Mouse (Mus musculus) neural tube, embryonic 15.5 days (tissue): Measurements from ENCODE around the gene Gm4302. TPM values are rescaled to one million over a fixed set of nuclear protein-coding genes. Genes with fewer than 3 reads are reported as not detected.
"Not testable (repeated sequence)": the region's sequence is repeated elsewhere in the genome, so short reads cannot be mapped to it uniquely, and the experiment has no call there.

Source experiments
- ATAC-seq: fragments of 200-750 bp; cut with Nextera tagmentation; 2 replicates; pipeline ENCODE4 v1.8.0; 2017; ENCODE audit warnings: mild to moderate bottlenecking, moderate TSS enrichment, moderate library complexity; ENCODE audit not compliant: low FRiP score
- H3K27ac ChIP-seq: fragments of 300-500 bp; sonication (generic); replicated peaks from 2 replicates; pipeline ENCODE4 v1.5.1; 2015; ENCODE audit warnings: mild to moderate bottlenecking, inconsistent platforms
- H3K27me3 ChIP-seq: fragments of 300-500 bp; sonication (generic); replicated peaks from 2 replicates; pipeline ENCODE4 v1.6.1; 2015; ENCODE audit warnings: inconsistent platforms
- H3K36me3 ChIP-seq: fragments of 300-500 bp; sonication (generic); 2 replicates; pipeline ENCODE4 v1.6.1; 2015; ENCODE audit warnings: inconsistent platforms
- H3K4me1 ChIP-seq: fragments of 300-500 bp; sonication (generic); 2 replicates; pipeline ENCODE4 v1.6.1; 2015; ENCODE audit warnings: inconsistent platforms
- H3K4me2 ChIP-seq: fragments of 300-500 bp; sonication (generic); 2 replicates; pipeline ENCODE4 v1.6.1; 2015; ENCODE audit warnings: inconsistent platforms, mild to moderate bottlenecking, moderate library complexity
- H3K4me3 ChIP-seq: fragments of 300-500 bp; sonication (generic); replicated peaks from 2 replicates; pipeline ENCODE4 v1.5.1; 2015; ENCODE audit warnings: mild to moderate bottlenecking, inconsistent platforms
- H3K9ac ChIP-seq: fragments of 300-500 bp; sonication (generic); replicated peaks from 2 replicates; pipeline ENCODE4 v1.6.1; 2015; ENCODE audit warnings: mild to moderate bottlenecking, inconsistent platforms
- H3K9me3 ChIP-seq: fragments of 300-500 bp; sonication (generic); replicated peaks from 2 replicates; pipeline ENCODE4 v1.6.1; 2016; ENCODE audit warnings: inconsistent platforms
- WGBS: fragments of 180-500 bp; shearing (Covaris S2); methylation state at CpG from one replicate; pipeline ENCODE4 v1.1.7; 2015; ENCODE audit warnings: mixed read lengths; 5-methylcytosine and 5-hydroxymethylcytosine counted together
- polyA plus RNA-seq: library from polyadenylated mRNA; unstranded; fragments of >200 nt; fragmentation: Nextera tagmentation; extraction: Ambion mirVana; gene quantifications from 2 replicates; pipeline ENCODE4 v1.2.1, GENCODE M21; 2015

Gene Gm4302
- not detected in 2 replicates for polyA plus RNA-seq

DNA sequence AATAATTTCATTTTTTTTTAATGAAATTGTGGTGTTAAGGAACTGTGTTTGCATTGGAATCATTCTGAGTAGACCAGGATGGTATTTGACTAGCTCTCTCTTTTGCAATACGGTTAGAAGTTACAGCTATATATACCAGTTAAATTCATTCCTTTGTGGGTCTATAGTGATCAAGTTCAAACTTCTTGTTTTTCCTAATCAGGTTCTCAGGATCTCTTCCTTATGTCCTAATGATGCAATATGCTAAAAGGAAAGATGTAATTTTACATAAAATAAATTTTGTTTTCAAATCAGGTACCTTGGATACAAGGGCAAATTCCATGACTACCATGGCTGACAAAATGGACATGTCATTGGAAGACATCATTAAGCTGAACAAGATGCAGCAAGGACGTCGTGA, at the start of gene Gm4302:
Gene Gm4302 (plus strand): TSS at position 301 of the 400 bp plus-strand sequence.
- ATAC-seq, H3K4me3 ChIP-seq, H3K4me2 ChIP-seq, H3K9ac ChIP-seq, H3K9me3 ChIP-seq, H3K27me3 ChIP-seq, H3K4me1 ChIP-seq, H3K36me3 ChIP-seq, H3K27ac ChIP-seq: not testable (repeated sequence)
- WGBS, result no CpG with 5 or more reads among the region's 3 CpGs

DNA sequence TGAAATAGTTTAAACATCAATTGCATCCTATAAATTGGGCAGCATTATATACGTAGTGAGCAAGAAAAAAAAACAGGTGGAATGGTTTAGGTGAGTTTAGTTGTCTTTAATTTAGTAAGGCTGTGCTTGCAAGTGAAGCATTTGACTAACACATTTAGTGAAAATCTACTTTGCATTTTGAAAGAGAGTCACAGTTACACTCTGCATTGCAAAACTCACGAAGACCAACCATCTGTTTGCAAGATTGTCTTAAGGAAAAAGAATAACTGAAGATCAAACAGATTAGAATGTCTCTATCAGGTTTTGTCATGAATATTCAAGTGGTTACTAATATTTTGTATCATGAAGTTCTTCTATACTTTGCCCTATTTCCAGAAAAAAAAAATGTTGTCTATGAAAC, 44.5 kb upstream of the Gm4302 start:
- no peak overlapping the region for H3K27ac ChIP-seq
- no peak for ATAC-seq
- H3K27me3 ChIP-seq, result no peaks in the 10 kb centered on the region
- H3K36me3 ChIP-seq, result no peaks in the 10 kb centered on the region
- no peaks in the 10 kb centered on the region for H3K4me1 ChIP-seq
- no peaks in the 10 kb centered on the region for H3K9me3 ChIP-seq
- H3K9ac ChIP-seq, result no peak overlapping the region
- no peak overlapping the region for H3K4me3 ChIP-seq
- H3K4me2 ChIP-seq, result no peak overlapping the region
- WGBS, result 90% methylated on average over 2 of the region's 2 CpGs

GRCm38 (mm10) chr10:100300106-100300505, 40.5 kb upstream of the Gm4302 start:
- H3K27ac ChIP-seq, H3K4me1 ChIP-seq, H3K4me3 ChIP-seq, H3K4me2 ChIP-seq, ATAC-seq, H3K36me3 ChIP-seq, H3K27me3 ChIP-seq, H3K9ac ChIP-seq, H3K9me3 ChIP-seq: not testable (repeated sequence)

GRCm38 (mm10) chr10:100335376-100335775, 5.3 kb upstream of the Gm4302 start, which contains the start of gene Gm4301:
TSS of gene Gm4301 (plus strand) at chr10:100335676.
- H3K36me3 ChIP-seq, H3K27me3 ChIP-seq, H3K9ac ChIP-seq, ATAC-seq, H3K4me2 ChIP-seq, H3K4me3 ChIP-seq, H3K4me1 ChIP-seq, H3K27ac ChIP-seq, H3K9me3 ChIP-seq: not testable (repeated sequence)
- WGBS, result no CpG with 5 or more reads among the region's 2 CpGs

DNA sequence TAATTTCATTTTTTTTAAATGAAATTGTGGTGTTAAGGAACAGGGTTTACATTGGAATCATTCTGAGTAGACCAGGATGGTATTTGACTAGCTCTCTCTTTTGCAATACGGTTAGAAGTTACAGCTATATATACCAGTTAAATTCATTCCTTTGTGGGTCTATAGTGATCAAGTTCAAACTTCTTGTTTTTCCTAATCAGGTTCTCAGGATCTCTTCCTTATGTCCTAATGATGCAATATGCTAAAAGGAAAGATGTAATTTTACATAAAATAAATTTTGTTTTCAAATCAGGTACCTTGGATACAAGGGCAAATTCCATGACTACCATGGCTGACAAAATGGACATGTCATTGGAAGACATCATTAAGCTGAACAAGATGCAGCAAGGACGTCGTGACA, 5.0 kb downstream of the Gm4302 start, which contains the start of gene Gm4303:
Gene Gm4303 (plus strand): TSS at position 301 of the 400 bp plus-strand sequence.
- not testable (repeated sequence) for H3K4me3 ChIP-seq, H3K4me2 ChIP-seq, H3K9me3 ChIP-seq, H3K27ac ChIP-seq, H3K4me1 ChIP-seq, H3K36me3 ChIP-seq, H3K27me3 ChIP-seq, ATAC-seq, H3K9ac ChIP-seq
- no CpG with 5 or more reads among the region's 3 CpGs for WGBS

GRCm38 (mm10) chr10:100350793-100351192, 10.2 kb downstream of the Gm4302 start, which contains the start of gene Gm4305:
TSS of gene Gm4305 (plus strand) at chr10:100351093.
- WGBS, result no CpG with 5 or more reads among the region's 3 CpGs
- H3K4me2 ChIP-seq, H3K27me3 ChIP-seq, H3K9me3 ChIP-seq, H3K27ac ChIP-seq, H3K4me3 ChIP-seq, H3K36me3 ChIP-seq, H3K9ac ChIP-seq, H3K4me1 ChIP-seq, ATAC-seq: not testable (repeated sequence)

DNA sequence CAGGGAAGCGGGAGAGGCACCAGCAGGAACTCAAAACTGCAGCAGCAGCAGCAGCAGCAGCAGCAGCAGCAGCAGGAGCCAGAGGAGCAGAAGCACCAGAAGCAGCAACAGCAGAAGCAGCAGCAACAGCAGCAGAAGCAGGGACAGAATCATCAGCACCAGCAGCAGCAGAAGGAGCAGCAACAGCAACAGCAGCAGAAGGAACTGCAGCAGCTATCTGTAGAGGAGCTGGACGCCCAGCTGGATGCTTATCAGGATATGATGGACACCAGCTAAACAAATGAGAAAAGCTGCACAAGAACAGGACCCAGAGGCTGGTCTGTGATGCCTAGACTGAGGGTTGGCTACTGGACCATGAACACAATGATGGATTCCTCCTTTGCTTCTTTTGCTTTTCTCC, 16.2 kb downstream of the Gm4302 start:
- H3K36me3 ChIP-seq, H3K27me3 ChIP-seq, H3K27ac ChIP-seq, H3K4me2 ChIP-seq, ATAC-seq, H3K9me3 ChIP-seq, H3K4me3 ChIP-seq, H3K4me1 ChIP-seq, H3K9ac ChIP-seq: not testable (repeated sequence)
- 92% methylated on average over 2 of the region's 2 CpGs for WGBS

- H3K4me1 ChIP-seq, H3K9me3 ChIP-seq, H3K9ac ChIP-seq, H3K27me3 ChIP-seq, H3K27ac ChIP-seq, ATAC-seq, H3K36me3 ChIP-seq, H3K4me3 ChIP-seq, H3K4me2 ChIP-seq: not testable (repeated sequence)
- no CpG with 5 or more reads among the region's 3 CpGs for WGBS
These were observed 20.4 kb downstream of the Gm4302 start, which contains the start of gene Gm4307 for GRCm38 (mm10) chr10:100361038-100361437. TSS of gene Gm4307 (plus strand) at chr10:100361338.

- no CpG with 5 or more reads among the region's 2 CpGs for WGBS
- H3K4me2 ChIP-seq, result not testable (repeated sequence)
These were observed 41.8 kb downstream of the Gm4302 start, which contains the start of gene Gm4312 for GRCm38 (mm10) chr10:100382460-100382859. TSS of gene Gm4312 (minus strand) at chr10:100382560.

More at GRCm38 (mm10) chr10:100382460-100382859, 41.8 kb downstream of the Gm4302 start, which contains the start of gene Gm4312:
- H3K4me1 ChIP-seq, H3K9ac ChIP-seq, ATAC-seq, H3K27ac ChIP-seq, H3K36me3 ChIP-seq, H3K4me3 ChIP-seq, H3K9me3 ChIP-seq, H3K27me3 ChIP-seq: not testable (repeated sequence)

Other genes starting within 250 kb of the Gm4302 start
- gene Gm4301, start 5.2 kb upstream of the Gm4302 start, polyA plus RNA-seq, result not detected in 2 replicates
- not detected in 2 replicates for gene Gm4303, start 5.1 kb downstream of the Gm4302 start, polyA plus RNA-seq
- not detected in 2 replicates for gene Gm4305, start 10.3 kb downstream of the Gm4302 start, polyA plus RNA-seq
- not detected in 2 replicates for gene Gm4307, start 20.5 kb downstream of the Gm4302 start, polyA plus RNA-seq
- not detected in 2 replicates for gene Gm4312, start 41.7 kb downstream of the Gm4302 start, polyA plus RNA-seq
- 10.5 and 10.8 TPM in 2 replicates for gene Tmtc3, start 146.5 kb downstream of the Gm4302 start, polyA plus RNA-seq
- 5.7 and 5.9 TPM in 2 replicates for gene Cep290, start 146.7 kb downstream of the Gm4302 start, polyA plus RNA-seq
- 16.1 and 16.9 TPM in 2 replicates for gene 4930430F08Rik, start 249.6 kb downstream of the Gm4302 start, polyA plus RNA-seq
- gene 1700017N19Rik, start 249.6 kb downstream of the Gm4302 start, polyA plus RNA-seq, result 0.29 and 0.68 TPM in 2 replicates